Mouse (Mus musculus) ZHBTc4 (cell line): Measurements from ENCODE around the gene Sept12.

Experiments
- DNase-seq: peaks from one replicate; pipeline ENCODE4 v3.0.0-alpha.2; 2011; ENCODE audit warnings: low read depth, low spot score

Sept12 gene

DNA sequence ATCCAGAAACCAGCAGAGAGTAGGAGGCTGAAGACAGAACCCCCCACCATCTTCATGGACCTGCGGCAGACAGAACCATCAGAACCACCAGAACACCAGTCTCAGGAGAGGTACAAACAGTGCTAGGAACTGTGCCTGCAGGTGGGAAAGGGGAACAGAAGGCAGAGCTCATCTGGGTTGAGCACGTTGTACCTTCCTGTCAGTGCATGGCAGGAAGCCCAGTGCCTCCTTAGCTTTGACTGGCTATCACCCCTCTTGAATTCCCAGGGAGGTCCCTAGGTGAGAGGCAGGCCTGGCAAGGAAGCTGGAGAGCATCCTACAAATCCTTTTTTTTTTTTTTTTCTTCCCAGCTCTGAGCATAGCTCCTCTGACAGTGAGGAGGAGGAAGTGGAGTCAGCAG is 21.5 kb downstream of the Sept12 start:
- no peak for DNase-seq

DNA sequence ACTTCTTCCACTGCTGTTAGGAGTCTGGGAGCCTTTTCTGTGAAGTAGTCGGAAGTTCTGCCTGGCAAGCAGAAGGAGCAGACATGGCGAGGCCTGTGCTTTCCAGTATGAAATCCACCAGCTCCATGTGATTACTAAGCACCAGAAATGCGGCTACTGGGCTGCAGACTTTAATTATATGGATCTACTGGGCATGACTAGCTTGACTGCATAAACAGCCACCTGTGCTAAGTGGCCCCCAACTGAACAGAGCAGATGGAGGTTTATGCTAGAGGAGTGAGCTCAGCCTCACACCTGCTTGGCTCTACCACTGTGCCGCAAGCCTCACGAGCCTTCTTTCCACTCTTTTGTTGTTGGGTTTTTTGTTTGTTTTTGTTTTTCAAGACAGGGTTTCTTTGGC is 23.1 kb downstream of the Sept12 start:
- no peak for DNase-seq

DNA sequence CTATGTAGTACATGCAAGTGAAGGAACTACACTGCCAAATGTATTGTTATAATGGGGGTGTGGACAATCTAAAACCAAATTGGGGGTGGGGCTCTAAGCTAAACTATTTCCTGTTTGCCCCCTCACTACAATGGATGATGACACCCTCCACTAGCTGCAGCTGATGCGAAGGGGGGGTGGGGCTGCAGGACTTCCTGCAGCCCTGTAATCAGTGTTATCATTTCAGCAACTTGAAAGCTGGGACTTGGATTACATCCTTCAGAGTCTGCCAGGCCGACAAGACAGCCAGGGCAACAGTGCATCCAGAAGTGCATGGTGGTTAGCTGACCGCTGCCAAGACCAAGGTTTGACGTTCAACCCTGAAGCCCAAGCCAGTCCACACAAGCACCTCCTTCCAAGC is 26.0 kb downstream of the Sept12 start:
- DNase-seq = peak; percentile 41

DNA sequence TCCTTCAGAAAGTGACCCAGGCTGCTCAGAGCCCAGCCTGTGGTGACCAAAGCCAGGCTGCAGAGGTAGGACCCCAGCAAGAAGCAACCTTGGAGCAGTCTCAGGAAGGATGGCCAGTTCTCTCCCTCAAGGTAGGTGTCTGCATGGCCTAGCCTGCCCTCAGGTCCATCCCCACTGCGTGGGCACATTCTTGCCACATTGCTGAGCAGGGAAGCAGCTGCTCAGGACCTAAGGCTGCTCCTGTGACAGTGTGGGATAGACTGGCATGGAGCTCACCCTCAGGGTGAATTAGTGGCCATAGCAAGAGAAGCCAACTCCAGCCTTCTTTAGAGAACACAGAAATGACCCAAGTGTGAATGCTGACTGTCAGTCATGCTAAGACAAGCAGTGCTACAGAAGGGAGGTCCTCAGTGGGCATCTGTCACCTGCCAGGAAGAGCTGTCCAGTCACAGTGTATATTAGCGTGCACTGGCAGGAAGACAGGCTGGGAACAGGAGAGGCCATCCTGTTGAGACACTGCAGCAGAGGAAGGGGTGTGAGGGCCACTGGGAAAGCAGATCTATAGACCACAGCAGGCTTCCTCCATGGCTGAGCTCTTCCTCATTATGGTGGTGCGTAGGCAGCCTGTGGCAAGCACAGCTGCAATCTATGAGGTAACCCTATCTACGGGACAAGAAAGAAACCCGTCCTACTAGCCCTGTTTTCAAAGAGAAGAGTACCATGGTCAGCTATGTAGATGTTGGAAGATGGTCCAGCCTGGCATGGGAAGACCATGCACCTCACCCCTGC is 28.4 kb downstream of the Sept12 start:
- DNase-seq = no peak

DNA sequence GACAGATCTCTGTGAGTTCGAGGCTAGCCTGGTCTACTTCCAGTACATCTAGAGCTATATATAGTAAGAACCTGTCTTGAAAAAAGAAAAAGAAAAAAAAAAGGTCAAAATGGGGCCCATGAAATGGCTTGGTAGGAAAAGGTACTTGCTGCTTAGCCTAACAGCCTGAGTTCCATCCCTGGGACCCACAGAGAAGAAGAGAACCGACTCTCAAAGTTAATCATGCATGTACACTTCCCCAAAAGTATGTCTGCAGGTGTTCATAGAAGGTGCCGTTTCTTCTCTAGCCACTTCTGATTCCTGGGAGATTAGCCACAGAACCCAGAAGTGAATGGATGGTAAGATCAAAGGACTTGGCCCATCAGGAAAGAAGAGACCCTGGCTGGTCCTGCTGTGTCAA is 29.2 kb downstream of the Sept12 start:
- DNase-seq = no peak

DNA sequence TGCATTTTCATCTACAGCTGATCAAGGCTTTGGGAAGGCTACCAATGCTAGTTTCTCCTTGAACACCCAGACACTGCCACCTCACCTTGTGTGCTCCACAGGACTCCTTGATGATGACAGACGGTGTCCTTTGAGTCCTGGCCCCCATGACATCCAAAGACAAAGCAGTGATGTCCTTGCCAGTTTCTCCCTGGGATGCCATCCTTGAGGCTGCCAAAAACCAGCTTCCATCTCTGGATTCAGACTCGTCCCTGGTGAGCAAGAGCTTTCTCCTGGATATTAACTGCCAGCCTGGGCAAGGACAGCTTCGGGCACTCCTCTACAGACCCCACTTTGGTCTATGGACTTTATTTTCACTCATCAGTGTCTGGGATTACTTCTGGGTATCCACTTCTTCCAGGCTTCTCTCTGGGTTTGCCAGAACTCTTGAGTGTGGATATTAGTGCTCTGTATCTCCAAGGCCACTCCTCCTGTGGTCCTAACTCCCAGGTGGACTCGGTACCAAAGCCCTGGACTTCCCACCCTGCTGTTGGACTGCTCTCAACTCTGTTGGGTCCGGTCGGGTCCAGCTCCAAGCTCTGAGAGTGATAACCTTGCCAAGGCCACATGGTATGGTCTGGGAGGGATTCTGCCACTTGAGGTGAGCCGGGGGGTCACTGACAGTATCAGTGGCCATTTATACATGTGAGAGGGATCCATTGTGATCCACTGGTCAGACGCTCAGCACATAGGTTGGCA is 32.1 kb downstream of the Sept12 start:
- DNase-seq = no peak

DNA sequence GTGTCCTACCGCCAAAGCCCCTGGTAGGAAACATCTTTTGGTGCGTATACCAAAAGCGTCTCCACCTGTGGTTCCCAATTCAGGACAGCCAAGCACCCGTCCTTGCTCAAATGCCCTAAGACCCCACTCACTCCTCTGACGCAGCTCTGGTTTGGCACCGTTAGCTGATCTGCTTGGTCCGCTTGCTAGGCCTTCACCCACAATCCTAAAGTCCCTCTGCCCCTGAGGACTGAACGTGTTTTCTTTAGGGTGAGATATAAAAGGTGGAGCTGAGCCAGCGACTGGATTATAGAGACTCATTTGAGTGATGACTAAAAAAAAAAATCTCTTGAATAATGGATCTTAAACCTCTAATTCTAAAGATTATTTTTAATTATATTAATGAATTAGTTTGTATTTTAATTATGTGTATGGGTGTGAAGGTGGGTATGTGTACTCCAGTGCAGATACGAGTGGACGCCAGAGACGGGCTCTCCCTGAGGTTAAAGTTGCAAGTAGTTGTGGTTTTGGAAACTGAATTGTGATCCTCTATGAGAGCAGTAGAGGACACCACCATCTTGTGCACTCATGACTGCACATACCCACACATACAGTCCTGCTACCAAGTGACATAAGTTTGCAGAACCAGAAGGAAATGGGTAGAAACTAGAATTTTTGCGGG is 32.8 kb downstream of the Sept12 start:
- no peak for DNase-seq

DNA sequence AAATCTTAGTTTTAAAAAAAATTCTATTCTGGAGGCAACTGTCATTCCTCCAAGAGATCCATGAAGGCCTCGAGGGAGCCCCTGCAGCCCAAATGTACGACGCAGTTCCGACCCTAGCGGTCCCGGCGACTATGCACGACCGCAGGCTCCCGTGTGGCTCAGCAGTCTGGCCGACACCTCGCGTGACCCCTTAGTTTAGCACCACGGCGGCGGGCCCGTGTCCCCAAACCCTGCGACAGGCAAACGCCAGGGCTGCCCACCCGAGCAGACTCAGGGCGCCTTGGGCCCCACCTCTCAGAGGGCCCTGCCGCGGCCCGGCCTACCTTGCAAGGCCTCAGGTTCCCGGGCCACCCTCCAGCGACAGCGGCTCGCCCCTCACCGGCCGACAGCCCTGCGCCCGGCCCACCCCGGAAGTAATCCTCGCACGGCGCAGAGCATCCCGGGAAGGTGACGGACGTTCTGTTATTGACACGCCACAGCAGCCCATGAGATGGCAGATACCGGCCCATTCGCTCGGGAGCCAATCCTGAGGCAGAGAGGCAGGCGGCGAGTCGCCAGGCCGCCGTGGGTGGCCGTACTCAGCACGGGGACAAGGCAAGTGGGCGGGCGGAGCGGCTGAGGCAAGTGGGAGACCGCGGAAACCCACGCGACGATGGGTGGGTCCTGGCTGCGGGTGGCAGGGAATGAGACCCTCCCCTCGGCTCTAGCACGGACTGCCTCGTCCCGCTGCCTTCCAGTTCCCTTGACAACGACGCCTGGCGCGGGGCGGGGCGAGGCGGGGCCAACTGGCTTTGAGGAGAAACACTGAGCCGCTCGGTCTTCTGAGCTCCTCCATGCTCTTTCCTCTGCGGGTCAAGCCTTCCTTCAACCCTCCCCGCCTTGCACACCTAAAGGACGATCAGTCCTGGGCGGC is 33.6 kb downstream of the Sept12 start, which contains the start of gene Anks3:
Anks3 (minus strand) TSS at position 409 of the 913 bp plus-strand sequence.
- DNase-seq = peak; percentile 98

DNA sequence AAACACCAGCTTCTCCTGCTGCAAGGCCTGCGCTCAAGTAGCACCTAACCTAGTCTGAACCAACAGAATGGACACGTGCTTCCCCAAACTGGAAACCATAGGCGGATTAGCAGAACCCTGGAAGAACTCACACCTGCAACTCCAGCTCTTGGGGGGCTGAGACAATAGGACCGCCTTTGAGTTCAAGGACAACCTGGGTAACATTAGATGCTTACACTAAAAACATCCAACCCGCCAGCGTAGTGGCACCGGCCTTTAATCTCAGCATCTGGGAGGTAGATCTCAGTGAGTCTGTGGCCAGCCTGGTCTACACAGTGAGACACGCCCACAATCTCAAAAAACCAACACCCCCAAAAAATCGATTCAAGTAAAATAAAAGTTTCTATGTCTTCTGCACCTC is 34.3 kb downstream of the Sept12 start:
- DNase-seq = peak; percentile 21

DNA sequence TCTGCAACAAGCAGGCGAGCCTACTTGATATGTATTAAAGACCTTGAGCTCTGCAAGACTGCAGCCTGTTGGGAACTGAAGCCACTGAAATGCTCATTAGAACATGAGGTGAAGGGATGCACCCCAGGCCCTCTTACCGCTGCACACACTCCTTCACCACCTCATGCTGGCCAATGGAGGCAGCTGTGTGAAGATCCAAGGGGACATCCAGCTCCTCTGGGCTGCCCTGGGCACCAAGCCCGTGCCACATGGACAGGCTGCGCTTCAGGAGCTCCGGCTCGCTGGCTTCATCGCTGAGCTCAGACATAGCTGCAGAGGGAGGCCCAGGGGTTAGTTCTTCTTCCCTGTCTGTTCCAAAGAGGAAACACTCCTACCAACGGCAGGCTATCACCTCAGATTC is 37.4 kb downstream of the Sept12 start:
- DNase-seq = no peak

DNA sequence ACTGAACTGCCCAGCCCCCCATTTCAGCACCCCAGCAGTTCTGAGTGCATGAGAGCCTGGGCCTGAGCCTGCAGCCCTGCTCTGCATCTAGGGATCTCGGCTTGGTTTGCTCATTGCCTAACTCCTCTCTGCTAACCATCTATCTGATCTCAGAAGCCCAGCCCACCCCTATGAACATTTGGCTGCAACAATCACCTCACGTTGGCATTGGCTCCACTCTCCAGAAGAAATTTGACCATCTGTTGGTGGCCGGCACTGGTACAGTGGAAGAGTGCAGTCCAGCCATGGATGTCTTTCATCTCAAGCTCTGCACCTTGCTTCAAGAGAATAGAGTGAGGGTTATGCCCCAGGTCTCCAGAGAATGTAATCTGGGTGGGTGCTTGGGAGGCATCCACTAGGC is 40.2 kb downstream of the Sept12 start:
- DNase-seq = no peak

DNA sequence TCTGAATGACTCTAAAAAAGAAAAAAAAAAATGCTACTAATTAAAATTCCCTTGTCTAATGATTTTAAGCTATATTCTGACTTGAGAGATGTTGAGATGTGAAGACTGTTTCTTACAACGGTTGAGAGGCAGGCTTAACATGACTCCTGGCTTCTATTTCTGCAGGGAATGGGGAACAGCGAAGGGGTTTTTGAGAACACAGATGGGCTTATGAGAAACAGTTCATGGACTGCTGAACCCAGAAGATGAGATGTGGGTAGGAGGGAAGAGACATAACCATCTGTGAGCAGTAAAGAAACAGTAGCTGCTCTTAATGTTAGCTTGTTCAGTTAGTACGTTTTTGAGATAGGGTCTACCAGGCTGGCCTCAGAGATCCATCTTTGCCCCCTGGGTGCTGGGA is 41.0 kb downstream of the Sept12 start:
- no peak for DNase-seq

DNA sequence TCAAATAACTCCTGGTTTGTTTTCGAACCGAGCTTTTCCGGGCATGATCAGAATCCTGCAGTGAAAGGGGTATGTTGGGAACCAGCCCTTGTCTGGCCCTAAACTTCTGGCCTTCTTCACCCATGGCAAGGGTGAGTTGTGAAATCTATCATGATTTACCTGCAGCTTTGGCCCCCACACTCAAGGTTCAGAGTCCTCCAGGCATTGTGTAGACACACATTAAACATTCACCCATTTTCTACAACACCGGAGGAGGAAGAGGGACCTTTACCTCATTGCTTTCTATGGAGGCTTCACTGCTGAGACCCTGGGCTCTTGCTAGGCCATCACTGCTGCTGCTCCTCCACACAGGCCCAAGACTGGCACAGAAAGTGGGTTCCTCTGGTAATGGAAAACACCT is 50.3 kb downstream of the Sept12 start:
- no peak for DNase-seq

DNA sequence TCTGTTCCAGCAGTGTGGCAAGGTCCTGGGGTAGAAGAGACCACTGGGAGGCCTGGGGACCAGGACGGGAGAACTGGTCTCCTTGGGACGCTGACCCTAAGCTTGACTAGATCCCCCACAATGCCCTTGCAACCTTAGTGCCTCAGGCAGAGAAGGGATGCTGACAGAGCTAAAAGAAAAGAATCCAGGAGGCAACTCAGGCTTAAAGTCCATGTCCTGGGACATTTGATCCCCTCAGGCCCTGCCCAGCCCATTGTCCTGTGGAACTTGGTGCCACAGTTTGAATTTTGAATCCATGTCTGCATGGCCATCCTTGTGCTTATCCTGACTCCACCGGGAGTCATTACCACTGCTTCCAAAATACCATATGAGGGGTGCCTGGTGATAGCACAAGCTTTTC is 51.5 kb downstream of the Sept12 start:
- no peak for DNase-seq

DNA sequence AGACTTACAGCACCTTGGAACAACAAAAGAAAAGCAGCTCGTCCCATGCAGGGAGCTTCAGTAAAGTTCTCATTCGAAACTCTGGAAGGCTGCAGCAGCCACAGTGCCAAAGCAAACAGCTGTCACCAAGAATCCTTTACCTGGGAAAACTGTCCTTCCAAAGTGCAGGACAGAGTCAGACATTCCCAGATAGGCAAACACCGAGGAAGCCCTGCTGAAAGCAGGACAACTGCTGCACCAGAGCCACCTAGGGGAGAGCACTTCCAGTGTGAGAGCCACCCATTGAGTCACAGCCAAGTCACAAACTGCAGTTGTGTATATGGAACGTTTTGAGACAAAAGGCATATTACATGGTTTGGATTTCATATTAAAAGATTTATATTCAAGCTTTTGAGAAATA is 52.2 kb downstream of the Sept12 start:
- no peak for DNase-seq

DNA sequence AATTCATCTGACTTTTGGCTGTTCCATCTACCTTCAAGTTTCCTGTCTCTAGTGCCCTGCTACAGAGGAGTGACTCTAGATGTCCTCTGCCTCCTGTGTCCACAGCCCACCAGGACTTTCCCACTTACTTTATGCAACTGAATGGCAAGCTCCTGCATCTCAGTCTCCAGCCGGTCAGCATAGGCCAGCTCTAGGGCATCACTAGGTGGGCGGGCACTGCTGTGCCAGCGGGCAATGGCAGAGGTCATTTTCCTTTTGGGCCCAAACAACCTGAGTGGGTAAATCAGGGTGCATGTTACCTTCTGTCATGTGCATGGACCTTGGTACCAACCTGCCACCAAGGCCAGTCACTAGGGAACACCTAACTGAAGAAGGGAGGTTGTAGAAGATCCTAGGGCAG is 54.2 kb downstream of the Sept12 start:
- no peak for DNase-seq

DNA sequence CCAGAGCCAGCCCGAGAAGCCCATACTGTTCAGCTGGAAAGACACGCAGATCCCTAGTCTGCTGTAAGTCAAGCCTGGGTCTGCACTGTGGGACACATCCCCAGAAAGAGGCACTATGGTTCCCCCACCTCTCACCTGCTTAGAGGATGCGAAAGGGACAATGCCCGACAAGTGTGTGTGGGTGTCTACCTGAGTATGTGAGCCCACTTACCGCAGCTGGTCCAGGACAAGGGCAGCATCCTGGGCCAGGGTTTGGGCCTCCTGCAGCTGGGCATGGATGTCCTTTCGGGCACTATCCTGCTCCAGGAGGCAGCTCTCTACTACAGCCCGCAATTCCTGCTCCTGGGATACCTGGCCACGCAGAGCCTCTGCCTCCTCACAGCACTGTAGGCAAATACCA is 54.8 kb downstream of the Sept12 start:
- DNase-seq = no peak

DNA sequence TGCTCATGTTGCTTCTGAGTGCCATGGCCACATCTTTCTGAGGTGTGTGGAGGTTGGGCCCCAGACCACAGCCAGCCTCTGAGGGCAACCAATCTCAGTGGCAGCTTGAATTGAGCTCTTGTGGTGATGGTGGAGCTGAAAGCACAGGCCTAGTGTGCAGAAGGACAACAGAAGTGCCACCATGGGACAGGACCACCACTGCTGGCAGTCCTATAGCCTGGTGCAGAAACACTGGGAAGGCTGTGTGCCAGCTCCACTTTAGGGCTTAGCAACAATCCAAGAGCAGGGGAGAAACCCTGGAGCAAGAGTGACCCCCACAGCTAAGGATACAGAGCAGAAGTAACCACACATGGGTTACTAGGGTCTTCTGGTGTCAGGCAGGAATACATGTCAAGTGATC is 56.6 kb downstream of the Sept12 start:
- DNase-seq = no peak

DNA sequence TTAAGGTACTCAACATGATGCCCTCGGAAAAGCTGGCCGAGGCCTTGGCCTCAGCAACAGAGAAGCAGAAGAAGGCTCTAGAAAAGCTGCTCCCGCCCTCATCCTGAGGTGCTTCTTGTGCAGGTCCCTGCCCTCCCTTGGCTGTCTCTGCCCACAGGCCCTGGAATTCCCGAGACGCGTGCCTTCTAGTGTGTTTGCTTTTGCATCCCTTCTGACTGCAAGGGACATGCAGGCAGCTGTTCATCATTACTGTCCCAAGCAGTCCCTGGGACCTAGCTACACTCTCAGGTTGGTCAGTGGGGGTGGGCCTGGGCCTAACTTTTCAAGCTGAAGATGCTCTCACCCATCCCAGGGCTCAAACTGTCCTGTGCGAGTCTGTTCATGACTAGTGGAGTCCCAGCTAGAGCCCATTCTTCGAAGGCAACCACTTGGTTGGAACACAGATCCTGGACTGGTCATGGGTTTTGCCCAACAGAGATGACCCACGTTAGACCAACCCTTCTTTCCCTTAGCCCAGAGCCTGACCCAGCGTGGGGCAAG is 57.3 kb downstream of the Sept12 start:
- no peak for DNase-seq

DNA sequence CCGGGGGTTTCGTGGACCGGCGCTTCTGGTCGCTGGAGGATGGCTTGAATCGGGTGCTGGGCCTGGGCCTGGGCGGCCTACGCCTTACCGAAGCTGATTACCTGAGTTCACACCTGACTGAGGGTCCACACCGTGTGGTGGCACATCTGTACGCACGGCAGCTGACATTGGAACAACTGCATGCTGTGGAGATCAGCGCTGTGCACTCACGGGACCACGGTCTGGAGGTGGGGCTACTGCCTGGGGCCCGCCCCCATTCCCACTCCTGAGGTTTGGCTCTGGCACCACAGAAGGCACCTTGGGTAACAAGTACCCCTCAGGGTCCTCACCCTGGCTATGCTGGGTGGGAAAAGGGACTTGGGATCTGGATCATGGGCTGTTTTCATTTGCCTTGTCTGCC is 58.2 kb downstream of the Sept12 start:
- DNase-seq = peak; percentile 83

DNA sequence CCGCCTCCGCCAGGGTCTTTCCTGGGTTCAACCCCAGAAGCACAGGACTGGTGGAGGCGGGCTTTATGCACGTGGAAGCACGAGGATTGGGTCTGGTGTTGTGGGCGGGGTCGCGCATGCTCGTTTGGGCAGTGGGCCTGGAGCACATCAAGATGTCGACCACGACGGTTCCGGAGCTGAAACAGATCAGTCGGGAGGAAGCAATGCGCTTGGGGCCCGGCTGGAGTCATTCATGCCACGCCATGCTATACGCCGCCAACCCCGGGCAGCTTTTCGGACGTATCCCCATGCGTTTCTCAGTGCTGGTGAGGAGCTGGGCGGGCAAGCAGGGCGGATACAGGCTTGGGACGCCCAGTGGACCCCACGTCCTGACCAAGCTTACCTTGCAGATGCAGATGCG is 58.7 kb downstream of the Sept12 start:
- DNase-seq = peak; percentile 98
